Mouse (Mus musculus) hindlimb bud, embryonic 11.5 days (tissue): ENCODE results near the gene Il22ra1.

ENCODE experiments used
- DNase-seq: peaks from one replicate; pipeline ENCODE4 v3.0.0-alpha.2; 2012; ENCODE audit warnings: low read depth, low spot score; ENCODE audit errors: extremely low spot score

The Il22ra1 gene

DNA sequence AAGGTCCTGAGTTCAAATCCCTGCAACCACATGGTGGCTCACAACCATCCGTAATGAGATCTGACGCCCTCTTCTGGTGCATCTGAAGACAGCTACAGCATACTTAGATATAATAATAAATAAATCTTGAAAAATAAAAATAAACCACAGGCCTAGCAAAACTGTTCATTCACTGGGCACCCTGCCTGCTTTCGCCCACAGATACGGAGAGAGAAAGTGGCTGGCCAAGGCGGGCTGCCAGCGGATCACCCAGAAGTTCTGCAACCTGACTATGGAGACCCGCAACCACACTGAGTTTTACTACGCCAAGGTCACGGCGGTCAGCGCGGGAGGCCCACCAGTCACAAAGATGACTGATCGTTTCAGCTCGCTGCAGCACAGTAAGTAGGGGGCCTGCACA is 5.9 kb downstream of the Il22ra1 start:
- DNase-seq: no peak

DNA sequence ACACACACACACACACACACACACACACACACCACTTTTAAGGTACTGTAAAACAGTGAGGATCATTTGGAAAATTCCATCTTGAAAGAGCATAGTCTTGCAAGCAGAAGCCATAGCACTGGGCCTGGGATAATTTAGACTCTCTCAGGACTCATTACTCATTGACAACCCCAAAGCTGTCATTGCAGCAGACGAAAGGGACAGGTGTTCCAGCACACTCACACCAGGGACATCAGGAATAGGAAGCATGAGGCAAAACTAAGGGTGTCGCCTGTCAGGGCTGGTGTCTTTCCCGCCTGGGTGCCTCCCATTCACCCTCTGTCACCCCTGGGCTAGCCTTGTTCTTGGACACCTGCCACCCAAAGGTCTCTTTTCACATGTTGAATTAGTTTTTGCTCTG is 8.9 kb downstream of the Il22ra1 start:
- DNase-seq: no peak

DNA sequence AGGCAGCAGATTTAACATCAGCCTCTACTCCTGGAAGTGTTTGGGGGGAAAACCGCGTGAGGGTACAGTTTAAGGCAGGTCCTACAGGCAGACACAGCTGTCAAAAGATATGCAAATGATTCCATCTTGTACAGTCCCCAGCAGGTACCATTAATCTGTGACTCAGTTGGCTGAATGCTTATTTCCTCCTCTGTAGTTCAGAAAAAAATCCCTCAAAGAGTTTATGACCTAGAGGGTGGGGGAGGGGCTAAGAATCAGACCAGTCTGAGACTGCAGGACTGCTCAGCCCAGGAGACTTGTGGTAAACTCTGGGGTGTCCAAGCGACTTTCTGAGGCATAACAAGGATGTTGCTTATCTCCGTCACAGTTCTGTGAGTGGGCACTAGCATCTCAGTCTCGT is 10.3 kb downstream of the Il22ra1 start:
- DNase-seq: no peak

DNA sequence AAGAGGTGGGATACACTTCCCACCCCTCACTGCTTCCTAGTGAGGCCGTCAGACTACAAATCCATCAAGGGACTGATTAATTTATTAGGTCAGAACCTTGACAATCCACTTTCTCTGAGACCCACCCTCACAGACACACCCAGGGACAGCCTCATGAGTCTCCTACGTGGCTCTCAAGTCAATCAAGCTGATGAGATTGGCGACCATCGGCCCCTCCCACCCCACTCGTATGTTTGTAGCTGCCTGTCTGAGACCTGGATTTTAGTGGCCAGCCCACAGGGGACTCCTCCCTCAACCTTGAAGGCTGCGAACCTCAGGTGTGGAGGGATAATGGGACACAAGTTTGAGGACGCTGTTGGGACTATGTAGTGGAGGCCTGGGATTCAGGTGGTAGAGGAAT is 11.2 kb downstream of the Il22ra1 start:
- no peak for DNase-seq

DNA sequence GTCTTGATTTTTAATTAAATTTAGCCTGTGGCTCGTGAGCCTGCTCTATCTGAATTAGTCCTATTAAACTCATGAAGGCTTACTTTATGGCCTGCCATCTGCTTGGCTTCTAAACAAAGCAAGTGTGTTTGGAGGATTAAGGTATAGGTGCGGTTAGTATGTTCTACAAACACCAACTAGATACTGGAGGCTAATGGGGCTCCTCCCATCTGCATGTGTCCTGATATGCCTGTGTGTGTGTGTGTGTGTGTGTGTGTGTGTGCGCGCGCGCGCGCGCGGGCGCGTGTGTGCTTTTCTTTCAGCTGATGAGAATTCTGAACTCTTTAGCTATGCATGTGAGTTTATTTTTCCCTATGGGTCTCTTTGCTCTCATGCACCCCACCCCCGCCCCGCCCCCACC is 11.7 kb downstream of the Il22ra1 start:
- DNase-seq: no peak

DNA sequence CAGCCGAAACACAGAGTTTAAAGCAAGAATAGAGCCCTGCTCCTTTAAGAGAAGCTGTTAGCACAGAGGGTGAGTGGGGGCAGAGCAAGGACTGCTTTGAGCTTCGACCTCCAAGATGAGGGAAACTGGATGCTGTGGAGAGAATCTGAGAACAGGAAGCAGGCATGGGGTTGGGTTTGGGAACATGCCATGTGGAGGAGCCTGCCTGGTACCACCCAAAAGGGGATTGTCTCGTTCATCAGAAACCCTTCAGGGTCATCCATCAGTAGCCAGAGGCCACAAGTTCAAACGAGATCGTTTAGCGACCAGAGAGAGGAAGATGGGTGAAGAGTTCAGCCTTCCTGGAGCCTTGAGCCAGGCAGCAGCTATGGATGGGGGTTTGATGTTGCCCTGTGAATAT is 15.5 kb downstream of the Il22ra1 start:
- no peak for DNase-seq

DNA sequence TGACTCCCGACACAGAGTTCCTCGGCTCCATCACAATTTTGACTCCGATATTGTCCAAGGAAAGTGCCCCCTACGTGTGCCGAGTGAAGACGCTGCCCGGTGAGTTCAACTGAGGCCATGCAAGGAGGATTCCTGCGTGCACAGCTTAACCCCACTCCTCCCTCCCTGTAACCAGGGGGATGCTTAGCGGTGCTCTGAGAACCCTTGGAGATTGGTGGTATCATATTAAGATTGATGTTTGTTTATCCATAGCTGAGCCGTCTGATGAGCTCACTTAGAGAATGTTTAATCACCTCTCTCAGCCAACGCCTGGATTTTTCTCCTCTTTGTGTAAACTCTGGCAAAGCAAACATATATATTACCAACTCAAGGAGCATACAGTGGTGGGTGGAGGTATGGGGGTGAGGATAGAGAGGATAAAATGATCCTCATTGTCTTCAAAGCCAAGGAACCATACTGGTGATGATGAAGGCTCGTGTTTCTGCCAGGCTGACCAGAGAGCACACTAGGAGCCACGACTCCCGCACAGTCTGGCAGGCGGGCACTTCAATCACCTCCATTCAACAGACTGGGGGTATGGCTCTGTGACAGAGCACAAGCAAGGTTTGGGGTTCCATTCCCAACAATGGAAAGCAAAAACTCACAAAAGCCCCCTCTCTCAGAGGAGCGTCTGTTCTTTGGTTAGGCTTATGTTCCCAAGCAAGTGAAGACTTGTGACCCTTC is 16.9 kb downstream of the Il22ra1 start:
- no peak for DNase-seq

DNA sequence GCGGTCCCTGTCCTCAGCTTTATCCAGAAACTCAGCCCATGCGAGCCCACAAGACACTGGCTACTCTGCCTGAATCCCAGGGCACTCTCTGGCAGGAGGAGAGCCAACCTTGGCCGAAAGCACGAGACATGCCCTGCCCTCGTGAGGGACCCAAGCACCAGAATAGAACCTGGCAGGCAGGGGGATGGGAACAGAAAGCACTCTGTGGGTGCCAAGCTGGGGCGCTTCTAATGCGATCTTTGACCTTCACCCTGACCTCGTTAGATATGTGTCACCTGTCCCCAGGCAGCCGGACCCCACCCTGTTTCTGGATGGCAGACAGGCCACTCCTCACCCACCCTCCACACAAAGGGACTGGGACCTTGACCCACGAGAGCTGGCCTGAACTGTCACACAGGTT is 17.6 kb downstream of the Il22ra1 start:
- DNase-seq: no peak

DNA sequence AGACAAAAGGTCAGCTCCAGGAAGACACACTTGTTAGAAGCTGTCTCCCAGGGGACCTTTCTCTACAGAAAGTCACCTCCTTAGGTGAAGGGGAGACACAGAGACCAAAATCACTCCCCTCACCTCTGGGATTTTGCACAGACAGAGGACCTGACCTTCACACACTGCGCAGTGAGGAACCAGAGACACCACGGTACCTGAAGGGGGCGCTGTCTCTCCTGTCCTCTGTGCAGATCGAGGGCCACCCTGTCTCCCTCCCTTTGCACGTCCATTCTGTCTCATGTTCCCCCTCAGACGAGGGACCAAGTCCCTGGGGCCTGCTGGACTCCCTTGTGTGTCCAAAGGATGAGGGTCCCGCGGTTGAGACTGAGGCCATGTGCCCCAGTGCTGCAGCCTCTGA is 22.9 kb downstream of the Il22ra1 start:
- DNase-seq: no peak

DNA sequence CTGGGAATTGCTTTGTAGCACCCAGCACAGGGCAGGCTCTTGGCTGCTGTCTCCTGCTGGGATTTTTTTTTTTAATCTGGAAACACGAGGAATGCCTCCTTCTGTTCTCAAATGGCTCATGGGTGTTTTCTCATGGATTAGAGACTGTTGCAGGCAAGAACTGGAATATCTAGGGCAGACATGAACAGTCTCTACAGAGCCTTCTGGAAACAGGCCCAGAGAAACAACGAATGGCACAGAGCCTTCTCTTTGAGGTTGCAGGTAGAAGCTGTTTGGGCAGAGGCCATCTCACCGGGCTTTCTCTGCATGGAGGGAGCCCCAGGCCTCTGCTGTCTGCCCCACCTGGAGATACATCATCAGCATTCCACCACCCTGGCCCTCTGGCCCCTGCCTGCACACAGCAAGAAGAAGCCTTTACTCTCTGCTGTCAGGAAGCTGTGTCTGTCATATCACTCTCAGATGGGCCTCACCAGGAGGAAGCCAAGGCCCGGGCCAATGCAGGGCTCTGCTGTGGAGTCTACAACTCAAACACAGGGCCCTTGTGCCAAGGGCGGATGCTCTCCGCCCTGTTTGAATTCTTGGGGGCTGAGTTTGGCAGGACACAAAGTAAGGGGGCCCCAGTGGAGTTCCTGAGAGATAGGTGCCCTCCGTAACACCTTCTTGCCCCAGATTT is 24.3 kb downstream of the Il22ra1 start:
- DNase-seq: no peak

DNA sequence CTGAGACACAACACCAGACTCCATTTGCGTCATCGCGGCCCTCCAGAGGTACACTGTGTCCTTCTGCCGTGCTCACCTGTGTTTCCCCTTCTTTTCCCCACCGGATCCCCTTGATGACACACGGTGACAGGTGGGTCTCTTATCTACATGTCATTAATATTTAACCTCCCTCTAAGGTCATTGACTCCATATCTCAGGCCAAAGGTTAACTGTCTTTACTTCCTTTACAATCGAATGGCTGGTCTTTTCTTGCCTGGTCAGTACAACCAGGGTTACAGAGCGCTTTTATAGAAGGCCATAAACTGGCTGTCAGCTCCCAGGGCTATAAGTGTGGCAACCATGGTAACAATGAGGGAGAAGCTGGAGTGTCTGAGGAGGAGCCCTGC is 24.8 kb downstream of the Il22ra1 start:
- no peak for DNase-seq

DNA sequence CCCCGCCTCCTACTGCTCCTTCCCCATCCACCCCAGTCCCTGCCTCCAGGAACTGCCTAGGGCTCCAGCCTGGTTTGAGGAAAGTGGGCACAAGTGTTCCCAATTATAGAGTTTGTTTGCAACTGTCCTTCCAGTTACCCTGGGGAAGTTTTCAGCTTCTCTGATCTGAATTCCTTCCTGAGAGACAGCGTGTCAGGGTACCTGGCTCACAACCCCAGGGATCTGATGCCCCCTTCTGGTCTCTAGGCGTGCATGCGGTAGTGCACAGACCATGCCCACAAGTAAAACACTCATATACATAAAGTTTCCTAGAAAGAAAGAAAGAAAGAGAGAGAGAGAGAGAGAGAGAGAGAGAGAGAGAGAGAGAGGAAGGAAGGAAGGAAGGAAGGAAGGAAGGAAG is 30.4 kb downstream of the Il22ra1 start:
- DNase-seq: no peak

DNA sequence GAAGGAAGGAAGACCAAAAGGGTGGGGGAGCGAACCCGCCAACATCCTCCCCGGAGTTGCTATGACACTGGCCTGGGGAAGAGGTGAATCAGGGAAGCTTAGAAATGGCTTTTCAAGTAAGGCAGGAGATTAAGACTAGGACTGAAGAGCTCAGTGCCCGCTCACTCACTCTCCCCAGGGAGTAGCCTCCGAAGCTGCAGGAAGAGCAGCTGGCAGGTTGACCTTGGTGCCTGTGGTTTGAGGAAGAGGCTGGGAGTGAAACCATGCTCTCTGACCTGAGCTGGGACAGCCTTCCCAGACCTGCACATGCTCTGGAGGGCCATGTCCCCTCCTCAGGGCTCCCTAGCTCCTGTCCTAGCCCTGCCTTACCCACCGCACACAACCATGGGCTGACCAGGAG is 30.9 kb downstream of the Il22ra1 start:
- DNase-seq: no peak

DNA sequence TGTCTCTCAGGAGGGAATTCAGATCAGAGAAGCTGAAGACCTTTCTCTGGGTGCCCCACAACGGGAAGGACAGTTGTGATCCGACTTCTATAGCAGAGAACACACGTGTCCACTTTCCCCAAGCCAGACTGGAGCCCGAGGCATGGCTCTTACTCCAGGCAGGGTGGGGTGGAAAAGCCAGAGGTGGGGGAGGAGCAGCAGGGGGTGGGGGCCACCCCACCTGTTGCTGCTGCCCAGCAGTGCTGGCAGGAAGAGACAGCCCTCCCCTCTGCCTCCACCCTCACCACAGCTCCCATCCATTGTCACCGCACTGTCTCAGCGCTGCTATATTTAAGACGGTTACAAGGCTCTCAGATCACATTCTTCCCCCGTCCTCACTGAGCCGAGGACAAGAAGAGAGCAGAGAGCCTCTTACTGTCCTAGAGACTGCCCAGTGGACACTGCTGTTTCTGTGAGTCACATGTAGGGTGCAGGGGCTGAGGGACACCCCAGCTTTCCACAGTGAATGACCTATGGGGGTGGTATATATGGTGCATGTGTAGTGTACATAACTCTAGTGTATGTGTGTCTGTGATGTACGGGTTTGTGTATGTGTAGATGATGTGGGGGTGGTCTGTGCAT is 31.5 kb downstream of the Il22ra1 start, which contains the start of gene Myom3:
Gene Myom3 (plus strand): TSS at position 360 of the 621 bp plus-strand sequence.
- DNase-seq: no peak

DNA sequence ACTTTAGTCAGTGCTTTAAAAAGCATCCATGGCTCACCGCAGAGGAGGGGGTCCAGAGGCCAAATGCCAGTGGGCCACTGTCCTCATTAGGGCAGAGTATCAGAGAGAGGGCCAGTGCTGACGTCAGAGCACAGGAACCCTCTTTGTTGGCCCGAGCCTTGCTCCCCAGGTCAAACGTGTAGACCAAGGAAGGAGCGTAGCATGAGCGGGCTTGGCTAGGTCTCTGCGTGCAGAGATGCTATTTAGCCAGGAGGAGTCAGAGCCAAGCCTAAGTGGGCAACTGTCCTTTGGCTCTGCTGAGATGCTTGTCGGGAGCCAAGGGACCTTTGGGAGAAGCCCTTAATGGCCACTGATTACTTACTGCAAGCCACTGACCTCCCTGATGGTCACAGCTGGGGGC is 33.1 kb downstream of the Il22ra1 start:
- no peak for DNase-seq

DNA sequence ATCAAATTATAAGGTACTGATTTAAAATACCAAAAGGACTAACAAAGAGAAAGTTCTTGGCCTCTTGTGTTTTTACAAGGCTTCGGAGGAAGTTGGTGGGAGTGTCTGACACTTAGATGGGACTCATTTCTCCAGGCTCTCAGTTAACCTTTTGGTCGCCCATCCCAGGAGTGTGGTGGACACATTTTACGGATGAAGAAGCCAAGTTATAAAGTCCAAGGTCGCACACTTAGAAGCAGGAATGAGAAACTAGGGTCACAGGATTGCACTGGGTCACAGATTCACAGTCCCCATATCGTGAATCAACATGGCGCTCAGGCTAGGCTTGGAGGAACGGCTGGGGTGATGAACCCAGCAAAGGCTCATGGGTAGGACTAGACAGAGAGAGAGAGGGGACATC is 33.6 kb downstream of the Il22ra1 start:
- no peak for DNase-seq

DNA sequence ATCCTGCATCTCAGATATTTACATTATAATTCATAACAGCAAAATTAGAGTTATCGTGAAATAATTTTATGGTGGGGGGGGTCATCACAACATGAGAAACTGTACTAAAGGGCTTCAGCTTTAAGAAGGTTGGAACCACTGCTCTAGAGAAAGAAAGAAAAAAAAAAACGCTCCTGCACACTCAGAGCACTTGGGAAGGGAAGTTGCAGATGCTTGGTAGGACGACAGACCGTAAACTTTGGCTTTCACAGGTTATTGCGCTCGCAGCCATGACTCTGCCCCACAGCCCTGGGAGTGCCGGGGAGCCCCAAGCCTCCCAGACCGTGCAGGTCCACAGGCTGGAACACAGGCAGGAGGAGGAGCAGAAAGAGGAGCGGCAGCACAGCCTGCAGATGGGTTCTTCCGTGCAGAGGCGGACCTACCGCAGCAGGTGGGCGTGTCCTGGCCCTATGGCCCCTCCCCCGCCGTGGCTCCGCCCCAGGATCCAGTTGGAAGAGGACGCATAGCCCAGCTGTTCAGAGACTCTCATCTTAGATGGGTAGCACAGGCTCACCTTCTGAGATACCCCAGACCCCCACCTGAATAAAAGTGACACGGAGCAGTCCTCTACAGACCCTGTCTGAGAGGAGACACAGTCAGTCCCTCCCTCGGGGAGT is 34.4 kb downstream of the Il22ra1 start:
- no peak for DNase-seq

DNA sequence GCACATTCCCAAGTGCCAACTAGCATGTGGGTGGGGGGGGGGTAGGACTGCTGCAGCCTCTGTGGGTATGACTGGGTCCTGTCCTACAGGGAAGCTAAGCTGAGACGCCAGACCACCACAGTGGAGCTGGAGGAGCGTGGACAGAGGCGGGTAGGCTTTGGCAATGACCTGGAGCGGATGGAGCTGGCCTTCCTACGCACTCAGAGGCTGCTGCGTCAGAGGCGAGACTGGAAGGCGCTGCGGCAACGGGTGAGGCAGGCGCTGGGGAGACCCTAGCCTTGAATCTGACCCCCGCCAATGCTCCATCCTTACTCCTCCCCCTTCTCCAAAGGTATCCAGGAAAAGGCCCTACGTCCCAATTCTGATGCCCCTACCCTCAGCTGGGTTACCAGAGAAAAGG is 36.7 kb downstream of the Il22ra1 start:
- DNase-seq: no peak

DNA sequence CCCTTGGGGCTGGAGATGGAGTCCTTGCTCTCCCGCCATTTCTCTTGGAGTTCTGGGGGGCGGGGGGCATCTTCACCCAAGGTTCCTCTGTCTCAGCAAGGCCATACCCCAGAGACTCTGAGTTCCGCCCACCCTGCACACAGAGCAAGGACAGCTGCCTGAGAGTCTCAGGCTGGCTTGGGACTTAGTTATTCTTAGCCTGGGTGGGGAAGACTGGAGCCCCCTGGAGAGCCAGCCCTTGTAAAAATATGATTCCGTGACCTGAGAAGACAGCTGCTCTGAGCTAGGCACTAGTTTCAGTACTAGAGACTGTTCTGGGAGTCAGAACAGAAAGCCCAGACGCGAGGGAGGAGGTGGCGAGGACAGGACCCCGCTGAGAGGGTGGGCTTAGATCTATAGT is 37.7 kb downstream of the Il22ra1 start:
- no peak for DNase-seq

DNA sequence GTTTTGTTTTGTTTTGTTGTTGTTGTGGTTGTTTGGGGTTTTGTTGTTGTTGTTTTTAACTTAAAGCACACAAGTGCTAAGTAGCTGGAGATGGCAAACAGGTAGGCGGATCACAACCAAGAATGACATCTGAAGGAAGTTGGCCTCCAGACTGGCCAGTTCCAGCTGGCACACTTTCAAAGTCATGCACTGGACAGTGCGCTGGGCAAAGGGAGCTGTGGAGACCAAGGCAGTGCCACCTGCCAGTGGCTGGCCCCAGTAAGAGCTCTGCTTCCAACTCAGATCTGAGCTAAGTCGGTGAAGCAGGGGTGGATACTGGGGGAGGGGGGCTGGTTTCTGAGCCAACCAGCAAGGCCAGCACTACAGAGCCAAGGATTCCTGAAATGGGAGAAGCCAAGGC is 39.0 kb downstream of the Il22ra1 start:
- no peak for DNase-seq

DNA sequence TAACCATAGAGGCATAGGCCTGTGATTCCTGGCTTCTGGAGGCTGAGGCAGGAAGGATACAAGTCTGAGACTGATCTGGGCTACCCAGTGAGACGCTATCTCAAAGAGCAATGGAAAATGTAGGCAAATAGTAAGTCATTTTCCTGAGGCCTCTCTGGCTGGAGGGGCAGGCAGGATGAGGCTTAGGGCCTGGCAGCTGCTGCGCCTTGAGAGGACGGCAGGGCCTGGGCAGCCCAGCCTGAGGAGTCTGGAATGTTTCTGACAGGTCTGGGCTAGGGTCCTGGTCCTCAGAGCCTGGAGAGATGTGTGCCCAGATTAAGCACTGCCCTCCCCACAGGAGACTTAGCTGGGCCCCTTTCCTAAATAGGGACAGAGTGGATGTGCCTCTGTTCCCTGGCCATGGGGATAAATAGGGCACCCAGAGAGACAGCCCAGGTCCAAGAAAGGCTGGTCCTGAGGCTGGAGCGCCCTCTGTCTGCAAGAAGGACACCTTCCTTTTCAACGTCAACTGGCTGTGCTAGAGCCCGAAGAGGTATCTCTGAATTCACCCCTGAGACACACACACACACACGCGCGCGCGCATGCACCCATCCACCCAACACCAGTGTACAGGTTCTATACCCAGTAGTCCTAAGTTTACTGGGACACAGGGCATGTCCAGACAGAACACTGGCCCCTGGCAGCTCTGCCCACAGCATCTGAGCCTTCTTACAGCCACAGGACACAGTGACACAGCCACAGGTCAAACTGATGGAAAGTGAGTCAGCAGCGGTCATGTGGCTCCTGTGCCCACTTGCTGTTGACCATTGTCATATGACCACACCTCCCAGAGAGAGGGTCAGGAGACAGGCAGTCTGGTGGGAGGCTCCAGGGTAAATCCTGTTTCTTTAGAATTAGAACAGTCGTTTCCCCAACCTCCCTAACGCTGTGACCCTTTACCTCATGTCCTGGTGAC is 40.9 kb downstream of the Il22ra1 start:
- DNase-seq: no peak
